Comparison of ENCODE assay signal across 2 mouse cellular contexts in the genomic region with DNA sequence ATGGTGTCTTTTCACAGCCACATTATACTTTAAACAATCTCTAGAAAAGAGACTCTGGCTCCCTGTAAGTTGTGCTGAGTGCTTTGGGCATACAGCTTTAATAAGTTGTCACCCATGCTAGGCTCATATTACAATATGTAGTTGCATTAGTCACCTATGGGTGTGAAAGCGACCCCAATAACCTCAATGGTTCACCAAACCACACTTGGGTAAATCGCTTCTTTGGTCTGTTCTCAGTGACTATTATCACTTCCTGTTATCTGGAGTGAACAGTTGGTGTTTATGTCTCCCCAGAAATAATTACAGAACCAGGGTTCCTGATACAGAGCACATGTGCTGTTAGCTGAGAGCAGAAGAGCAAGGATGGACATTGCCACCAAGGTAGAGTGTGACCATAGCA. TPM values are rescaled to one million over a fixed set of nuclear protein-coding genes. Genes with fewer than 3 reads are reported as not detected.
"Had no signal": no experiment of that assay in that cellular context is flagged by ENCODE, and none has a peak within 500 bp of the region (broad histone marks: within the 10 kb centered on the region; RNA-seq: fewer than 3 reads in every experiment).

No protein-coding gene starts in this region.

RNA-seq across cellular contexts. Expression of a gene that starts 15.4 kb away (rescaled TPM):
- total RNA-seq: layer of hippocampus, adult 2 months; left cerebral cortex, adult 2 months had no signal
